ENCODE assay signal across 9 mouse cellular contexts in the genomic region with DNA sequence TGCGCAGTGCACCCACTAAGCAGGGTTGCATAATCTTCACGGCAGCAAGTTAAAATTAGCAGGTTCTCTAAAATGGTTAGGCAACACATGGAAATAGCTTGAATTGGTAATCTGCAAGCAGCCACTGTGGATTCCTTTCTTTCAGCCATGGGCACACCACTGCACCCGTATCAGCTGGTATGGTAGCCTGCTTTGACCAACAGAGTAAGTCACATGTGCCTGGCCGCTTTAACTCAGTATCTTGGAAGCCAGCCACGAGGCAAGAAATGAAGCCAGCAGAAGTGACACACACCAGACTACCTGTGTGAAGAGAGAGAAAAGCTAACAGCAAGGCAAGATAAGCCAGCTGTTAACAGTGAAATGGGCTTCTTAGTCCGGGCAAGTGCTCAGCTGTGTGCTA. TPM values are rescaled to one million over a fixed set of nuclear protein-coding genes. Genes with fewer than 3 reads are reported as not detected.
DNase-seq lines count a peak whose midpoint lies in the region; ATAC-seq lines count a peak whose summit lies in the region.
"Had no signal": no experiment of that assay in that cellular context is flagged by ENCODE, and none has a peak within 500 bp of the region (broad histone marks: within the 10 kb centered on the region; RNA-seq: fewer than 3 reads in every experiment).

No protein-coding gene starts in this region.

- no peak overlapping the region for H3K9ac ChIP-seq in limb, embryonic 13.5 days
- no peak overlapping the region for H3K9ac ChIP-seq in midbrain, embryonic 16.5 days (ENCODE audit: low read depth, low read length)

- H3K4me1 ChIP-seq in limb, embryonic 13.5 days = peaks cover 46% of the 10 kb centered on the region
- peaks cover 38% of the 10 kb centered on the region for H3K4me1 ChIP-seq in limb, embryonic 10.5 days
- 0 out of 2 replicates have a peak, but pooled peaks cover 3% of the 10 kb centered on the region for H3K4me1 ChIP-seq in midbrain, embryonic 16.5 days (ENCODE audit: control insufficient read depth, insufficient read depth, low read length)

- H3K27ac ChIP-seq in limb, embryonic 13.5 days = no peak overlapping the region
- H3K27ac ChIP-seq in limb, embryonic 10.5 days = no peak overlapping the region
- H3K27ac ChIP-seq in midbrain, embryonic 16.5 days (ENCODE audit: low read length) = no peak overlapping the region
- H3K27ac ChIP-seq: kidney, postnatal 0 days had no signal

- H3K4me2 ChIP-seq in limb, embryonic 13.5 days (replicated peaks) = no peak overlapping the region
- no peak overlapping the region for H3K4me2 ChIP-seq in midbrain, embryonic 16.5 days (ENCODE audit: low read length)

- H3K4me3 ChIP-seq in limb, embryonic 13.5 days = no peak overlapping the region
- H3K4me3 ChIP-seq in limb, embryonic 10.5 days = no peak overlapping the region
- no peak overlapping the region for H3K4me3 ChIP-seq in midbrain, embryonic 16.5 days (ENCODE audit: low read depth, low read length)

- 0 out of 2 replicates have a peak, but pooled peaks have one; percentile 24 for ATAC-seq in limb, embryonic 13.5 days (ENCODE audit: low FRiP score, low read depth)
- peak; percentile 70; the same call in 1 of the 2 replicates for ATAC-seq in neutrophil, adult 5-6 weeks (ENCODE audit: extremely low read depth, insufficient number of reproducible peaks, low FRiP score, poor library complexity, severe bottlenecking)
- ATAC-seq in midbrain, embryonic 16.5 days = no peak

- H3K36me3 ChIP-seq in limb, embryonic 13.5 days = no peaks in the 10 kb centered on the region
- no peaks in the 10 kb centered on the region for H3K36me3 ChIP-seq in limb, embryonic 10.5 days
- no peaks in the 10 kb centered on the region for H3K36me3 ChIP-seq in midbrain, embryonic 16.5 days (ENCODE audit: control insufficient read depth, insufficient read depth, low read length)

- DNase-seq in limb, embryonic 10.5 days (ENCODE audit: low spot score) = no peak
- DNase-seq in cerebellum, postnatal 36 days = peak; percentile 38 to 40
- DNase-seq in heart, postnatal 14 days = peak; percentile 73 to 82
- DNase-seq in left cerebral cortex, postnatal 14 days (ENCODE audit: low spot score in 2 of 2) = peak; percentile 24 to 53
- no peak for DNase-seq in c-Kit-positive CD71-positive TER-119-positive erythroid progenitor cells, embryonic 14.5 days (ENCODE audit: low spot score)

- no peaks in the 10 kb centered on the region for H3K9me3 ChIP-seq in limb, embryonic 13.5 days
- no peaks in the 10 kb centered on the region for H3K9me3 ChIP-seq in limb, embryonic 10.5 days (replicated peaks)
- no peaks in the 10 kb centered on the region for H3K9me3 ChIP-seq in midbrain, embryonic 16.5 days (replicated peaks; ENCODE audit: control insufficient read depth, low read length, poor library complexity, severe bottlenecking)

- intact Hi-C loops in heart, postnatal 14 days (cut with DNase I) = no loop called here
- intact Hi-C loops in left cerebral cortex, postnatal 14 days (cut with DNase I) = no loop called here

- 53% methylated on average over 6 of the region's 6 CpGs for WGBS in limb, embryonic 13.5 days
- WGBS in limb, embryonic 10.5 days = 77% methylated on average over 6 of the region's 6 CpGs
- 70% methylated on average over 6 of the region's 6 CpGs for WGBS in midbrain, embryonic 16.5 days

- H3K27me3 ChIP-seq in limb, embryonic 13.5 days = no peaks in the 10 kb centered on the region
- no peaks in the 10 kb centered on the region for H3K27me3 ChIP-seq in limb, embryonic 10.5 days (ENCODE audit: low read depth, poor library complexity, severe bottlenecking)
- H3K27me3 ChIP-seq in midbrain, embryonic 16.5 days (ENCODE audit: control insufficient read depth, insufficient read depth, low read depth, low read length) = no peaks in the 10 kb centered on the region

RNA-seq across cellular contexts. Expression of a gene that starts 52.2 kb away (rescaled TPM):
- polyA plus RNA-seq in limb, embryonic 13.5 days (2015; fragmentation: Nextera tagmentation; extraction: Ambion mirVana) = 112 and 116 TPM in 2 replicates
- polyA plus RNA-seq in limb, embryonic 10.5 days (2016; fragmentation: Nextera tagmentation; extraction: Ambion mirVana) = 118 and 124 TPM in 2 replicates
- total RNA-seq in heart, postnatal 14 days (2021) = 10 to 100 TPM; 60.8 to 65.8 TPM
- 10 to 100 TPM; 23.8 to 24.8 TPM for total RNA-seq in left cerebral cortex, postnatal 14 days (2021)
- total RNA-seq in neutrophil, adult 5-6 weeks (2017) = 122 and 137 TPM in 2 replicates
- polyA plus RNA-seq in midbrain, embryonic 16.5 days (2015; fragmentation: Nextera tagmentation; extraction: Ambion mirVana) = 41.7 and 43.7 TPM in 2 replicates

Comparison
In these comparisons a context has a peak if more than half of its experiments do, and no peak if none do; other contexts are left out.
1. DNase-seq: peak in cerebellum, postnatal 36 days (2 of 2), heart, postnatal 14 days (2 of 2) and left cerebral cortex, postnatal 14 days (2 of 2); none in limb, embryonic 10.5 days (single experiment) and c-Kit-positive CD71-positive TER-119-positive erythroid progenitor cells, embryonic 14.5 days (single experiment).